Mouse (Mus musculus): ENCODE measurements at regions not wholly inside any gene's neighbourhood (a gene's known extent, or its start where the extent isn't known, plus 50 kb on each side); places are given as distances from the start of the nearest gene placed in this dataset.

DNA sequence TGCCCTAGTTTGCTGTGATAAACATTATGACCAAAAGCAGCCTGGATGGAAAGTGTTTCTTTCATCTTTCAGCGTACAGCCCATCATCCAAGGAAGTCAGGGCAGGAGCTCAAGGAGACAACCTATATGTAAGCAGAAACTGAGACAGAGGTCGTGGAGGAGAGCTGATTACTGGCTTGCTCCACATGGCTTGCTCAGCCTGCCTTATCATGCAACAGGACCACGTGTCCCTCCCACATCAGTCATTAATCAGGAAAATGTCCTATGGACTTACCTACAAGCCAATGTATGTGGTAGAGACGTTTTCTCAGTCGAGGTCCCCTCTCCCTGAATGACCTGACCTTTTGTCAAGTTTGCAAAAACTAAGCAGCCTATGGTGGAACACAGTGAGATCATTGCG lies 123.7 kb upstream of the Rnaseh2b start:
- Histone ChIP-seq H3K4me3 (ENCODE audit: low read depth, low read length) (no peak overlapping the region), H3K4me1 (replicated peaks; ENCODE audit: control insufficient read depth, insufficient read depth, low read length) (0 out of 2 replicates have a peak, but pooled peaks cover 2% of the 10 kb centered on the region), H3K9me3 (ENCODE audit: control insufficient read depth, low read length) (no peaks in the 10 kb centered on the region), H3K36me3 (ENCODE audit: control insufficient read depth, insufficient read depth, low read length) (no peaks in the 10 kb centered on the region), H3K9ac (ENCODE audit: low read length) (no peak overlapping the region), H3K27me3 (ENCODE audit: control insufficient read depth, insufficient read depth, low read length) (no peaks in the 10 kb centered on the region), H3K27ac (ENCODE audit: low read depth, low read length) (no peak overlapping the region), H3K4me2 (ENCODE audit: low read depth, low read length, severe bottlenecking) (no peak overlapping the region)
- WGBS = 82% methylated on average over 6 of the region's 6 CpGs
- DNase-seq (ENCODE audit: low spot score) (peak; percentile 13), ATAC-seq (replicated peaks; ENCODE audit: low FRiP score) (no peak)

DNA sequence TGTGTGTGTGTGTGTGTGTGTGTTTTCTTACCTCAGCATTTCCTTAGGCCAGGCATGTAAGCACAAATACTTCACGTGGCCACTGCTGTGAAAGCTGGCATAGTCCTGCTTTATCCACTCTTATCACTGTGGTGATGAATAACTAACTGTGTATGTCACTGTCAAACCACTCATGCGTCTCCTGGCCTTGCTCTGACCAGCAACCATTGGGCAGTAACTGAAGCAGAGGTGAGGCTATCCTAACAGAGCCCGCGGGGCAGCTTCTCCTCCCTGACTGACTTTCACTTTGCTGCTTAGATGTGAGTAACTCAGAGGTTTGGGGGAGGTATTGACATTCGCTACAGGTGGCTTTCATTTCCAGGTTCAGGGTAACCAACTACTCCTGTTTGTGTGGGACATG lies 122.0 kb upstream of the Rnaseh2b start:
- Histone ChIP-seq H3K4me2 (ENCODE audit: low read depth, low read length, severe bottlenecking) (no peak overlapping the region), H3K27ac (ENCODE audit: low read depth, low read length) (no peak overlapping the region), H3K9me3 (ENCODE audit: control insufficient read depth, low read length) (no peaks in the 10 kb centered on the region), H3K36me3 (ENCODE audit: control insufficient read depth, insufficient read depth, low read length) (no peaks in the 10 kb centered on the region), H3K27me3 (ENCODE audit: control insufficient read depth, insufficient read depth, low read length) (no peaks in the 10 kb centered on the region), H3K9ac (ENCODE audit: low read length) (no peak overlapping the region), H3K4me1 (replicated peaks; ENCODE audit: control insufficient read depth, insufficient read depth, low read length) (0 out of 2 replicates have a peak, but pooled peaks cover 3% of the 10 kb centered on the region), H3K4me3 (ENCODE audit: low read depth, low read length) (no peak overlapping the region)
- 85% methylated on average over 5 of the region's 5 CpGs for WGBS
- DNase-seq (ENCODE audit: low spot score) = no peak
- no peak for ATAC-seq (replicated peaks; ENCODE audit: low FRiP score)

DNA sequence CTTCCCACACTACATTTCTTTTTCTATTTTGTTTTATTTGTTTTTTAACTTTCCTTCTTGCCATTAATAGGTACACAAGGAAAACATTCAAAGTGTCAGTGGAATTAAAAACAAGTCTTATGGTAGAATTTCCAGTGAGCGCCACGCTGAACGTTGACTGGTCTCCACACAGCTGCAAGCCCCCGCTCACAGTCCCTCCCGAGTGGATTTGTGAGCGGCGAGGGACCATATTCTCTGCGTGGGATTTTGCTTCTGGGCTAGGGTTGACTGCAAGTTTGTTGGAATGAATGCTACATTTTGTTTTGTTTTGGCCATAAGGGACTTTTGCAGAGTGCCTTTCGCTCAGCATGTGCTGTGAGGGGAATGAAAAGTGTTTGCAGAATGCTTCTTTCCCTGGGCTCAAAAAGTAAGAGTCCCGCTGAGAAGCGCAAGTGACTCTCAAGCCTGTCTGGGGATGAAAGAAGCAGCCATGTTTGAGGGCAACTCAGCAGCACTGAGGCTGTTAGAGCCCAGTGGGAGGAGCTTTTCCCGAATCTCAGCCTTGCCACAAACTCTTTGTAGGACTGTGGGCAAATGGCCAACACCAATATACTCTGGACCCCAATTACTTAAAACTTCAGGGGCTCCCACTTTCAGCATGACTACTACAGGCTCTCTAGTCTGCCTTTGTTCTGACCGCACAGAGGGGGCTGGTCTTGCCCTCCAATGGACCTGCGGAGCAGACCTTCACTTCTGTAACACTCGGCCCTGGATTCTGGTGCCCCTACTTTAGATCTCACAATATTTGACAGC lies 120.9 kb upstream of the Rnaseh2b start:
- ATAC-seq (replicated peaks; ENCODE audit: low FRiP score) = no peak
- H3K9me3 ChIP-seq (ENCODE audit: control insufficient read depth, low read length) = no peaks in the 10 kb centered on the region
- 0 out of 2 replicates have a peak, but pooled peaks cover 3% of the 10 kb centered on the region for H3K4me1 ChIP-seq (replicated peaks; ENCODE audit: control insufficient read depth, insufficient read depth, low read length)

DNA sequence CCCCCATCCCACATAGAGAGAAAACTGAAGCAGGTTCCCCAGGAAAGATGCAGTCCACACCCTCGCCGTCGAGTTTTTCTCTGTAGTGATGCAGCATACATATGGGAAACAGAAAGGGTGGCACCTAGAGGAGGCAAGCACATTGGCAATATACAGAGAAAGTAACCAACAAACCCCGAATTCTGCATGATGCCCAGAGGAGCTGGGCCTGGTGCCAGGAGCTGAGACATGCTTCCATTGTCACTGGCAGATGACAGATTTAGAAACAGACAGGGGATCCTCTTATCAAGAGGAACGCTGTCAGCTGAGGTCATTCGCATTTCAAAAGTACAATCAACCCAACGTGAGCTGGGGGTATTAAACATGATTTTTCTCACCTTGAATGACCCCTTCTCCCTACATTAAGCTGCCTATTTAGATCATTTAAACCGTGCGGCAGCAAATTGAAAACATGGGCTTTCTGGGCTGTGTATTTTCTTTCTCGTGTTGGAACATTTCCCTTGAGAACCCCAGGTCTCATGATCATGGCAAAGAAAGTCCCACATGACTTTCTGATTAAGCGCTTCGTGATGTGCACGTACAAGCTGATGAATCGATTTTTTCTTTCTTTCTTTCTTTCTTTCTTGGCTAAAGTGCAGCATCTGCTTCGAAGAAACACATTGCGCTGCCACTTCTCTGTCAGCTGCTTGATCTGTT lies 118.4 kb upstream of the Rnaseh2b start:
- no peak overlapping the region for H3K4me2 ChIP-seq (ENCODE audit: low read depth, low read length, severe bottlenecking)

More for the DNA sequence above, 120.9 kb upstream of the Rnaseh2b start:
- Histone ChIP-seq H3K4me3 (ENCODE audit: low read depth, low read length) (no peak overlapping the region), H3K27ac (ENCODE audit: low read depth, low read length) (no peak overlapping the region), H3K27me3 (ENCODE audit: control insufficient read depth, insufficient read depth, low read length) (no peaks in the 10 kb centered on the region), H3K36me3 (ENCODE audit: control insufficient read depth, insufficient read depth, low read length) (no peaks in the 10 kb centered on the region), H3K4me2 (ENCODE audit: low read depth, low read length, severe bottlenecking) (no peak overlapping the region), H3K9ac (ENCODE audit: low read length) (no peak overlapping the region)
- WGBS = 77% methylated on average over 15 of the region's 15 CpGs
- DNase-seq (ENCODE audit: low spot score) = no peak

DNA sequence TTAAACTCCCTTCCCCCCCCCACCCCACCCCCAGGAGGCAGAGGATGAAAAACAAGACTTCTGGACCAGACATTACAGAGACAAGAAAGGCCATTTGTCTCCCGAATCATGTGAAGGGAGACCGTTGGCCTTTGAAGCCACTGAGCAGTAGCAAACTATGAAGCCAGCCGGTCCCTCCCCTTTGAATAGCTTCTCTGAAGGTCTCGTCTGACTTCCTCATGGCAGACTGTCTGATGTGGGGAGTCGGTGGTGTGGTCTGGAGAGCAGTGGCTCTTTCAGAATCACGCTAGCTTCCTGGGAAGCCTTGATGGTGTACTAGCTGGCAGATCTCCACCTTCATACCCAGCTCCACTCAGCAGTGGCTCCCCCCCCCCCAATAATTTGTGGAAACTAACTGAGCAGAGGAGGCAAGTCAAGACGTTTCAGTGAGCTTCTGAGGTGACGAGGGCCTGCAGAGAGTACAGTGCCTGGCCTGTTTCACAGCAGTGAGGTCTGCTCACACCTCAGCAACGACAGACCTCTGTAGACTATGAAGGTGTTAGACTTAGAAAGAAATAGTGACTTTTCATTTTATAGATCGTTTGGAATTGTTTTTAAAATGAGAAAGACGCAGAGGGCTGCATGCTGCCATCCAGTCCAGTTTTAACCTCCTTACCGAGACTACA lies 116.9 kb upstream of the Rnaseh2b start:
- no peak overlapping the region for H3K27ac ChIP-seq (ENCODE audit: low read depth, low read length)
- no peaks in the 10 kb centered on the region for H3K27me3 ChIP-seq (ENCODE audit: control insufficient read depth, insufficient read depth, low read length)
- no peak for ATAC-seq (replicated peaks; ENCODE audit: low FRiP score)
- no peak overlapping the region for H3K4me3 ChIP-seq (ENCODE audit: low read depth, low read length)
- H3K9ac ChIP-seq (ENCODE audit: low read length) = no peak overlapping the region
- DNase-seq (ENCODE audit: low spot score) = no peak
- H3K4me1 ChIP-seq (replicated peaks; ENCODE audit: control insufficient read depth, insufficient read depth, low read length) = 0 out of 2 replicates have a peak, but pooled peaks cover 3% of the 10 kb centered on the region
- H3K4me2 ChIP-seq (ENCODE audit: low read depth, low read length, severe bottlenecking) = no peak overlapping the region
- H3K9me3 ChIP-seq (ENCODE audit: control insufficient read depth, low read length) = no peaks in the 10 kb centered on the region
- 73% methylated on average over 12 of the region's 12 CpGs for WGBS
- no peaks in the 10 kb centered on the region for H3K36me3 ChIP-seq (ENCODE audit: control insufficient read depth, insufficient read depth, low read length)

More for the DNA sequence above, 118.4 kb upstream of the Rnaseh2b start:
- H3K27me3 ChIP-seq (ENCODE audit: control insufficient read depth, insufficient read depth, low read length) = no peaks in the 10 kb centered on the region
- H3K9ac ChIP-seq (ENCODE audit: low read length) = no peak overlapping the region
- no peak overlapping the region for H3K4me3 ChIP-seq (ENCODE audit: low read depth, low read length)
- H3K36me3 ChIP-seq (ENCODE audit: control insufficient read depth, insufficient read depth, low read length) = no peaks in the 10 kb centered on the region
- no peaks in the 10 kb centered on the region for H3K9me3 ChIP-seq (ENCODE audit: control insufficient read depth, low read length)
- DNase-seq (ENCODE audit: low spot score) (no peak), ATAC-seq (replicated peaks; ENCODE audit: low FRiP score) (no peak)
- H3K4me1 ChIP-seq (replicated peaks; ENCODE audit: control insufficient read depth, insufficient read depth, low read length) = 0 out of 2 replicates have a peak, but pooled peaks cover 3% of the 10 kb centered on the region
- H3K27ac ChIP-seq (ENCODE audit: low read depth, low read length) = no peak overlapping the region
- WGBS = 75% methylated on average over 16 of the region's 16 CpGs

DNA sequence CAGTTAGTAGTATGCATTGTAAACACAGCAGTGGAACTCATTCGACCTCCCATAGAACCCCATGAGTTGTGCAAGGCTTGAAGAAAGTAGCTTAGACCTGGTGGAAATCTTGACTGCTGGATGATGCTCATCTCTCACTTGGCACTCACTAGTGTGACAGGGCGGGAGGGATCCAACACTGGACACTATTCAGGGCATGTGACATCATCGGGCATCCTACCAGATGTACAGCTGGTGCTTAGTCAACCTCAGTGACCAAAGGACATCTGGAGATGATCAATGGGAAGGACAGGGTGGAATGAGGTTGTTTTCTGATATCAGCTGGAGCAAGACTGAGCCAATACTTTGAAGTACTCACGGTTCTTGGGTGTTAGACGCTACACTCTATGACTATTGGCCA lies 114.9 kb upstream of the Rnaseh2b start:
- ATAC-seq (replicated peaks; ENCODE audit: low FRiP score) (no peak), DNase-seq (ENCODE audit: low spot score) (no peak)
- 0 out of 2 replicates have a peak, but pooled peaks cover 2% of the 10 kb centered on the region for H3K4me1 ChIP-seq (replicated peaks; ENCODE audit: control insufficient read depth, insufficient read depth, low read length)
- no peaks in the 10 kb centered on the region for H3K9me3 ChIP-seq (ENCODE audit: control insufficient read depth, low read length)
- H3K4me3 ChIP-seq (ENCODE audit: low read depth, low read length) = no peak overlapping the region
- WGBS = 83% methylated on average over 5 of the region's 5 CpGs
- H3K4me2 ChIP-seq (ENCODE audit: low read depth, low read length, severe bottlenecking) = no peak overlapping the region
- H3K27me3 ChIP-seq (ENCODE audit: control insufficient read depth, insufficient read depth, low read length) = no peaks in the 10 kb centered on the region
- H3K27ac ChIP-seq (ENCODE audit: low read depth, low read length) = no peak overlapping the region
- H3K9ac ChIP-seq (ENCODE audit: low read length) = no peak overlapping the region
- H3K36me3 ChIP-seq (ENCODE audit: control insufficient read depth, insufficient read depth, low read length) = no peaks in the 10 kb centered on the region

DNA sequence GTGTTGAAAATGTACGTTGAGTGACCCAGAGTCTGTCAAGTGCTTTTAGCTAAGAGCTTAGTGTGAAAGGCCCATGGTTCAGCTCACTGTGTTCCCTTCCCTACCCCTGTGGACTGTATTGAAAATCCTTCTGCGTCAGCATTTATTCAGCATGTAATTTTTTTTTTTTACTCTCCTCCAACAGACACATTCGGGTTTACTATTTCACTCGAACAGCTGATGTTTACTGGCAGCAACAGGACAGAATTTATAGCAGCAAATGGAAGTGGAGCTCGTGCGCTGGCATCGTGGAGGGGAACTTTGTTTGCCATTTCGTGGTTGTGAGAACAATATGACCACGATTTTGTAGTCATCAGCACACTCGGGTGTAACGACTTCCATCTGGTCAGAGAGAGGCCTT lies 105.0 kb upstream of the Rnaseh2b start:
- DNase-seq (ENCODE audit: low spot score) (no peak), ATAC-seq (replicated peaks; ENCODE audit: low FRiP score) (no peak)
- Histone ChIP-seq H3K4me2 (ENCODE audit: low read depth, low read length, severe bottlenecking) (no peak overlapping the region), H3K27me3 (ENCODE audit: control insufficient read depth, insufficient read depth, low read length) (no peaks in the 10 kb centered on the region), H3K4me3 (ENCODE audit: low read depth, low read length) (no peak overlapping the region), H3K27ac (ENCODE audit: low read depth, low read length) (no peak overlapping the region), H3K9me3 (ENCODE audit: control insufficient read depth, low read length) (no peaks in the 10 kb centered on the region), H3K4me1 (replicated peaks; ENCODE audit: control insufficient read depth, insufficient read depth, low read length) (no peaks in the 10 kb centered on the region), H3K9ac (ENCODE audit: low read length) (no peak overlapping the region), H3K36me3 (ENCODE audit: control insufficient read depth, insufficient read depth, low read length) (no peaks in the 10 kb centered on the region)
- 87% methylated on average over 11 of the region's 11 CpGs for WGBS

DNA sequence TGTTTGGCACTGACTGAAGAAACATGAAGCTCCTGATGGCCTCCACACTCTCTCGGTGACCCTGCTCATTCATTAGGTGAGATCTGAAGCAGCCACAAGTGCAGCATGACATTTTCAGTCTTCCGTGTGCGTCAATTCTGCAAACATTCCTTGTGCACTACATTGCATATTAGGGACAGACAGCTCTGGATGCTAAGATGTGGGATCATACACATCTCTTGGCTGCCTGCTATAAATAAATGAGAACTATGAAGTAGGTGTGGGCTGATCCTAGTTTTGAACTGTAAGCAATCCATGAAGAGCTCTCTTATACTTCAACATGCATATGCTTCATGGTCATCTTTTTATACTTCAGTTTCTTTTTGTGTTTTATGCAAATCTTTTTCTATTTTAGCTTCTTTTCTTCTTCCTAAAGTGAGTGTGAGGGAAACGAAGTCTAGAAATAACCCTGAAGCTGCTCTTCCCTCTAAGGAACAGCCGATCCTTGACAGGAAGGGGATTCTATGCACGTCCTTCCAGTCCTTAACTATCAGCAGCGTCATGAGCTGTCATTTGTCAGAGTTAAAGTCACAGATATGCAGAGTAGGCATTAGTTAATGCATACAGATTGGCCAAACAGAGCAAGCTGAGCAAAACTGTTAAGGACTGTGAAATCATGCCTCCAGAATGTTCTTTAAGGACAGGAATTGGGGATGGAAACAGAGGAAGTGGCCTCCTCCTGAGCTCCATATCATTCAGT lies 104.1 kb upstream of the Rnaseh2b start:
- Histone ChIP-seq H3K9ac (ENCODE audit: low read length) (no peak overlapping the region), H3K4me2 (ENCODE audit: low read depth, low read length, severe bottlenecking) (no peak overlapping the region), H3K9me3 (ENCODE audit: control insufficient read depth, low read length) (no peaks in the 10 kb centered on the region), H3K4me1 (replicated peaks; ENCODE audit: control insufficient read depth, insufficient read depth, low read length) (no peaks in the 10 kb centered on the region), H3K27me3 (ENCODE audit: control insufficient read depth, insufficient read depth, low read length) (no peaks in the 10 kb centered on the region), H3K4me3 (ENCODE audit: low read depth, low read length) (no peak overlapping the region), H3K27ac (ENCODE audit: low read depth, low read length) (no peak overlapping the region), H3K36me3 (ENCODE audit: control insufficient read depth, insufficient read depth, low read length) (no peaks in the 10 kb centered on the region)
- no peak for ATAC-seq (replicated peaks; ENCODE audit: low FRiP score)
- DNase-seq (ENCODE audit: low spot score) = no peak
- WGBS = 84% methylated on average over 7 of the region's 7 CpGs

All from forebrain, embryonic 11.5 days (tissue).